Mouse (Mus musculus): ENCODE measurements around the gene Zdhhc20. TPM values are rescaled to one million over a fixed set of nuclear protein-coding genes. Genes with fewer than 3 reads are reported as not detected.
A peak's percentile ranks its signal among the peaks of the same experiment; 100 is the strongest.
"Not testable (repeated sequence)": the region's sequence is repeated elsewhere in the genome, so short reads cannot be mapped to it uniquely, and the experiment has no call there.

Gene Zdhhc20
- polyA plus RNA-seq, 1 experiment from 2014 or later: 35.3 TPM

DNA sequence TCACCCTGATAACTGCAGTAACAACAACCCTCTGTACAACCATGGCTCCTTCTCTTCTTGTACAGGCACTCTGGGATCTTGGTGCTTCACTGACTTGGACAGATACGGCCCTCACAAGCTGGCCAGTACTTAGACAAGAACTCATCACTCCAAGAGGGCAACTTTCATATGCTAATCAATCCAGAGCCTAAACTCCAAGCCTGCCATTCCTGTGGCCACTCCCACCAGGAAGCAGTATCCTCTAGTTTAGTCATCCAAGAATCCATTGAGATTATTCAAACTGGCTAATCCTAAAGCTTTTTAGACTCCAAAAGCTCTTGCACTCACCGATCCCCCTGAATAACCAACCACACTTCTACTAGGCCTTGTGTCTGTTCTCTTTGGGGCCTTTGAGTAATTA, 37.1 kb downstream of the Zdhhc20 start:
- Histone ChIP-seq H3K4me1 (replicated peaks) (no peaks in the 10 kb centered on the region), H3K27me3 (no peaks in the 10 kb centered on the region), H3K36me3 (peaks cover 27% of the 10 kb centered on the region), H3K4me3 (no peak overlapping the region), H3K9me3 (no peaks in the 10 kb centered on the region), H3K27ac (replicated peaks) (no peak overlapping the region), H3K9ac (no peak overlapping the region), H3K4me2 (no peak overlapping the region)
- WGBS: 78% methylated on average over 2 of the region's 2 CpGs
- ATAC-seq (ENCODE audit: low FRiP score, low read depth): no peak

DNA sequence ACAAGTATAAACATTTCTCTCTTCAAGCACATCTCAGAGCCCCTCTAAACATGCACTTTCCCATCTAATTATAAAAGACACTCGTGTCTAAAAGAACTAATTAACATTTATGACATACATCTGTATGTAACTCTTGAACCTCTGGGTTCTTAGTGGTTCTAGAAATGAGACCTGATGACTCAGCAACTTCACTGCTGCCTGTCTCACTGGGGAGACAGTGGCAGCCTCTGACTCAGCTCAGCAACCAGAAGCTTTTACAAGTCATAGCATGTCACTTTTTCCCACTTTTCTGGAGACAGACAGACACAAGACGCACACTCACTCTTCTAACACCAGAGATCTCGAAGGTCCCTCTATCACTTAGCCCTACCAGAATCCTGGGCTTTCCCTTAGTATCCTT, 39.7 kb downstream of the Zdhhc20 start:
- Histone ChIP-seq H3K27me3 (no peaks in the 10 kb centered on the region), H3K27ac (replicated peaks) (no peak overlapping the region), H3K9ac (no peak overlapping the region), H3K4me3 (no peak overlapping the region), H3K4me2 (no peak overlapping the region), H3K9me3 (no peaks in the 10 kb centered on the region), H3K4me1 (replicated peaks) (no peaks in the 10 kb centered on the region), H3K36me3 (peaks cover 30% of the 10 kb centered on the region)
- ATAC-seq (ENCODE audit: low FRiP score, low read depth): no peak
- 85% methylated on average over 3 of the region's 3 CpGs for whole genome bisulfite sequencing

DNA sequence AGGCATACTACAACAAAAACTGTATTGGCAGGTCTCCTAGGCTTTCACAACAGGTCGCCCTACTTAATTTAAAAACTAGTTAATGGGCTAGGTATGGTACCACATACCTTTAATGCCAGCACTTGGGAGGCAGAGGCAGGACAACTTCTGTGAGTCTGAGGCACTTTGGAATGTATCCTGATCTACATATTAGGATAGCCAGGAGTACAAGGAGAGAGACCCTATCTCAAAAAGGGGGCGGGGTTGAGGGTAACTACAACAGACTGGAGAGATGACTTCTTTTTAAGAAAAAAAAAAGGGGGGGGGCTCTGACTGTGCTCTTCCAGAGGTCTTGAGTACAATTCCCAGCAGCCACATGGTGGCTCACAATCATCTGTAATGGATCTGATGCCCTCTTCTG, 41.4 kb downstream of the Zdhhc20 start:
- no peak overlapping the region for H3K27ac ChIP-seq (replicated peaks)
- H3K4me2 ChIP-seq: no peak overlapping the region
- ATAC-seq (ENCODE audit: low FRiP score, low read depth): no peak
- no peaks in the 10 kb centered on the region for H3K4me1 ChIP-seq (replicated peaks)
- WGBS: 95% methylated on average over 2 of the region's 2 CpGs
- peaks cover 31% of the 10 kb centered on the region for H3K36me3 ChIP-seq
- no peak overlapping the region for H3K4me3 ChIP-seq
- no peak overlapping the region for H3K9ac ChIP-seq
- no peaks in the 10 kb centered on the region for H3K9me3 ChIP-seq
- H3K27me3 ChIP-seq: no peaks in the 10 kb centered on the region

DNA sequence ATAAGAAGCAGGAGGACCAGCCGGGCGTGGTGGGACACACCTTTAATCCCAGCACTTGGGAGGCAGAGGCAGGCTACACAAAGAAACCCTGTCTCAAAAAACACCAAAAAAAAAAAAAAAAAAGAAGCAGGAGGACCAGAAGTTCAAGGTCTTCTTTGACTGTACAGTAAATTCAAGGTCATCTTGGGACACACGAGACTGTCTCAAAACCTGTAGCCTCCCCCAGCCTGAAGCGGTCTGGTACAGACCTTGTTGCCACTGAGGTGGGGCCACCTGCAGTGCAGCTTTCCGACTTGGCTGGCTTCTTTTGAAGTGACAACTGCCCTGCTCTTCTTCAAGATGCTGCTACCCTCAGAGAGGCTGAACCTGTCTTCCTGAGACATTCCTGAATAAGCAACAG, 42.0 kb downstream of the Zdhhc20 start:
- ATAC-seq (ENCODE audit: low FRiP score, low read depth); H3K27me3 ChIP-seq; H3K27ac ChIP-seq (replicated peaks); H3K9ac ChIP-seq; H3K4me2 ChIP-seq; H3K4me3 ChIP-seq; H3K4me1 ChIP-seq (replicated peaks); H3K9me3 ChIP-seq: not testable (repeated sequence)
- peaks cover 31% of the 10 kb centered on the region for H3K36me3 ChIP-seq
- WGBS: 85% methylated on average over 5 of the region's 5 CpGs

DNA sequence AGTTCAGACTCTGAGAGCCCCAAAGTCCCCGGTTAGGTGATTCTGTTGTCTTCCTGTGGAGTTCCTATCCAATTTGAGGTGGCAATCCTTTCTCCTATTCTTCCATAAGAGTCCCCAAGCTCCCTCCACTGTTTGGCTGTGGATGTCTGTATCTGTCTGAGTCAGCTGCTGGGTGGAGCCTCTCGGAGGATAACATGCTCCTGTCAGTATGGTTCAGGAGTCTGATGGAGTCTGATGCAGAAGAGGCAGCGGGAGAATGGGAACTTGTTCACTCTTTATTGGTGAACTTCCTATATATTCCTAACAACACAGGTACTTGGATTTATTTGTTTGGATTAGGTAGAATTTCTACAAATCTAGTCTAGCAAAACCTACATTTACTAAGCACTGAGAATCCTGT, 45.5 kb downstream of the Zdhhc20 start:
- no peak overlapping the region for H3K27ac ChIP-seq (replicated peaks)
- no peak overlapping the region for H3K9ac ChIP-seq
- H3K4me1 ChIP-seq (replicated peaks): no peaks in the 10 kb centered on the region
- H3K36me3 ChIP-seq: peaks cover 34% of the 10 kb centered on the region
- WGBS: 92% methylated on average over 3 of the region's 3 CpGs
- no peaks in the 10 kb centered on the region for H3K9me3 ChIP-seq
- no peak overlapping the region for H3K4me2 ChIP-seq
- H3K4me3 ChIP-seq: no peak overlapping the region
- no peak for ATAC-seq (ENCODE audit: low FRiP score, low read depth)
- H3K27me3 ChIP-seq: no peaks in the 10 kb centered on the region

DNA sequence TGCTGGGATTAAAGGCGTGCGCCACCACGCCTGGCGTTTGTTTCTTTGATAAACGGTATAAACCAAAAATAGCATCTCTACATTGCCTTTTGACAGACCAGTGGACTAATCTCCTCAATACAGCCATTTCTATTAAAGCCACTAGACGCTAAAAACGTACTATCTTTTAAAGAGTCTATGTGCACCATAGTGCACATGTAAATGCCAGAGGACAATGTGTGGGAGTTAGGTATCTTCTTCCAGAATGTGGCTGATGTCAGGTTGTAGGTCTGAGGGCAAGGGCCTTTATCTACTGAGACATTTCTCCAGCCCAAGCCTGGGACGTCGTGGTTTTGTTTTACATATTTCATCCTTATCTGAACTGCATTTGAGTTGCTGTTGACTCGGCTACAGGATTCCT, 54.9 kb downstream of the Zdhhc20 start:
- WGBS: 95% methylated on average over 10 of the region's 10 CpGs
- H3K27me3 ChIP-seq: no peaks in the 10 kb centered on the region
- no peak overlapping the region for H3K4me3 ChIP-seq
- H3K4me1 ChIP-seq (replicated peaks): no peaks in the 10 kb centered on the region
- no peak overlapping the region for H3K9ac ChIP-seq
- no peak overlapping the region for H3K27ac ChIP-seq (replicated peaks)
- peaks cover 48% of the 10 kb centered on the region for H3K36me3 ChIP-seq
- no peak overlapping the region for H3K4me2 ChIP-seq
- ATAC-seq (ENCODE audit: low FRiP score, low read depth): no peak
- no peaks in the 10 kb centered on the region for H3K9me3 ChIP-seq

DNA sequence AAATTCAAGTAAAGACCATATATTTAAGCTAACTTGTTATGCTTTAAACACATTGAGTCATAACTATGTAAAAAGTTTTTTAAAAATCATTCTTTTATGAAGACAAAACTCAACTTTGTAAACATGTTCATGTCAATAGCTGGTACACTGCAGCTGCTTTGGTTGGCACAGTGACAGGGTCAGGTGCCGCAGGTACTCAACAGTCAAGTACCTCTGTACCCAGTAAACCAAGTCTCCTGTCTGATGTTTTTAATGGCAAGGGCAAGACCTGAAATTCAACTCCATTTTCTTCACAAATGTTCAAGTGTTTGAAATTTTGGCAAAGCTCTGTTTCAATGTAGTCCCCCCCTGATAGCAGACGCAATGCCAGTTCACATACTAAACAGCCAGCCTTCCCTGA, 56.5 kb downstream of the Zdhhc20 start:
- Histone ChIP-seq H3K27ac (replicated peaks) (no peak overlapping the region), H3K4me3 (no peak overlapping the region), H3K4me1 (replicated peaks) (no peaks in the 10 kb centered on the region), H3K27me3 (no peaks in the 10 kb centered on the region), H3K9me3 (no peaks in the 10 kb centered on the region), H3K4me2 (no peak overlapping the region), H3K9ac (no peak overlapping the region), H3K36me3 (peaks cover 38% of the 10 kb centered on the region)
- no peak for ATAC-seq (ENCODE audit: low FRiP score, low read depth)
- 96% methylated on average over 2 of the region's 2 CpGs for WGBS

DNA sequence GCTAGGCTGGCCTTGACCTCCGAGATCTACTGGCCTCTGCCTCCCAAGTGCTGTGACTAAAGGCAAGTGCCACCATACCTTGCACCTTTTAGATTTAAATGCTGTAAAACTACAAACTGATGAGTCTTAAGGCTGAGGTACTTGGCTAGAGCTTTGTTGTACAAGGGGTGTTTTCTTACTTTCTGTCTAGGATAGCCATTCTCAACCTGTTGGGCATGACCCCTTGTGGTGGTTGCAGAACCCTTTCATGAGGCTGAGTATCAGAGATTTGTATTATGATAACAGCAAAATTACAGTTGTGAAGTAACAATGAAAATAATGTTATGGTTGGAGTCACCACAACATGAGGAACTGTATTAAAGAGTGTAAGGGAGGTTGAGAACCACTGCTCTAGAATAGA, 62.8 kb downstream of the Zdhhc20 start:
- peak overlapping the region; percentile 84; the same call in 1 of the 2 replicates for H3K9ac ChIP-seq
- H3K27me3 ChIP-seq: no peaks in the 10 kb centered on the region
- H3K4me2 ChIP-seq: peak overlapping the region; percentile 65
- H3K4me1 ChIP-seq (replicated peaks): peaks cover 18% of the 10 kb centered on the region
- no peaks in the 10 kb centered on the region for H3K9me3 ChIP-seq
- peak overlapping the region; percentile 72 for H3K4me3 ChIP-seq
- H3K36me3 ChIP-seq: peaks cover 4% of the 10 kb centered on the region; the same call in 1 of the 2 replicates
- 92% methylated on average over 1 of the region's 1 CpGs for WGBS
- H3K27ac ChIP-seq (replicated peaks): no peak overlapping the region
- ATAC-seq (ENCODE audit: low FRiP score, low read depth): no peak

DNA sequence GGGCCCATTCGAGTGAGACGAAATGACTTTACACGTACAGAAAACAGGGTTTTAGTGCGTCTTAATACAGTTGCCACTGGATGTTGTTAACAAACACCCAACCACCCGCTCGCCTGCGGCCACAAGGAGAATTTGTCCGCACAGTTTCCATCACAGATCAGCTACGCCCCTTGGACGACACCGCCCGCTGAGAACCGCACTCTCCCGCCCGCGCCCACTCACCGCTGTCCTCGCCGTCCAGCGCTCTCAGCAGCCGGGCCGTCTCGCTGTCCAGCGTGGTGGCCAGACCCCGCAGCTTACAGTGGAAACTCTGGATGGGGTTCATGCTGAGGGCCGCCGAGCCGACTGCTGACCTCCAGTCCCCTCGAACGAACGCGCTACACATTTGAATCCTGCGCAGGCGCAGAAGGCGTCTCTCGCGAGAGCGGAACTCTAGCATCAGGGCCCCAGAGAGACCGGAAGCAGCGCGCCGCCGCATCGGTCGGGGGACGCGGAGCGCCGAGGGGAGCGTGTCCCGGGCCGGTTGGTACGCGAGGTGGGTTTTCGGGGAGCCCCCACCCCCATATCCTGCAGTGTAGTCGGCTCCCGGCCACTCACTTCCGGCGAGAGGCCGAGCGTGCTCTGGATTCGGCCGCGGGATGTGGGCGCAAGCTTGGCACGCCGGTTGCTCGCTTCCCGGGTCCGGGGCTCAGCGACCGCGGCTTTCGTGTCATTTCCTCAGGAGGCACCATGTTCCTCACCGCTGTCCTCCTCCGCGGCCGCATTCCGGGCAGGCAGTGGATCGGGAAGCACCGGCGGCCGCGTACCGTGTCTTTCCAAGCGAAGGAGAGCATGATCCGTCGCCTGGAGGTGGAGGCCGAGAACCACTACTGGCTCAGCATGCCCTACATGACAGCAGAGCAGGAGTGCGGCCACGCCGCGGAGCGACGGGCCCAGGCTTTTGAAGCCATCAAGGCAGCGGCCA, 64.0 kb downstream of the Zdhhc20 start, which contains the start of the genes Ska3 and Mrpl57:
TSS of gene Ska3 (minus strand) at position 398 of the 964 bp plus-strand sequence.
TSS of gene Mrpl57 (plus strand) at position 447 of the 964 bp plus-strand sequence.
- no peaks in the 10 kb centered on the region for H3K27me3 ChIP-seq
- H3K4me3 ChIP-seq: peak within 1 kb of the TSS; percentile 72
- under 1% methylated on average over 96 of the region's 96 CpGs for WGBS
- peak; percentile 97 for ATAC-seq (ENCODE audit: low FRiP score, low read depth)
- H3K4me1 ChIP-seq (replicated peaks): peaks cover 18% of the 10 kb centered on the region
- peak within 1 kb of the TSS; percentile 65 for H3K4me2 ChIP-seq
- peak within 1 kb of the TSS; percentile 84 for H3K9ac ChIP-seq
- peak within 1 kb of the TSS; percentile 91 for H3K27ac ChIP-seq (replicated peaks)
- H3K9me3 ChIP-seq: no peaks in the 10 kb centered on the region
- peaks cover 4% of the 10 kb centered on the region; the same call in 1 of the 2 replicates for H3K36me3 ChIP-seq

DNA sequence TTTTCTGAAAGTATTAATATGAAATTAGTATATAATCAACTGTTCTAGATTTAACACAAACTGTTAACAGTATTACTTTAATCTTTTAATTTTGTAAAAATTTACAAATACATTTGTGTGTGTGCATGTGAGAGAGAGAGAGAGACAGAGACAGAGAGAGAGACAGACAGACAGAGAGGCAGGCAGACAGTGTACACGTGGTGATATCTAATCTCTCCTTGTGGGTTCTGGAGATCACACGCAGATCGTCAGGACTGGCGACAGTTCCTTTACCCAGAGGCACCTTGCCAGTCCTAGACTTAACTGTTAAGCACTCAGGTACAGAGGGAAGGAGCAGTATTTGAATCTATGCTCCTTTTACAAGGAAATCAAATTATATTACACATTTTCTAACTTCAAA, 69.2 kb downstream of the Zdhhc20 start:
- 90% methylated on average over 4 of the region's 4 CpGs for WGBS
- ATAC-seq (ENCODE audit: low FRiP score, low read depth): no peak
- no peak overlapping the region for H3K4me2 ChIP-seq

DNA sequence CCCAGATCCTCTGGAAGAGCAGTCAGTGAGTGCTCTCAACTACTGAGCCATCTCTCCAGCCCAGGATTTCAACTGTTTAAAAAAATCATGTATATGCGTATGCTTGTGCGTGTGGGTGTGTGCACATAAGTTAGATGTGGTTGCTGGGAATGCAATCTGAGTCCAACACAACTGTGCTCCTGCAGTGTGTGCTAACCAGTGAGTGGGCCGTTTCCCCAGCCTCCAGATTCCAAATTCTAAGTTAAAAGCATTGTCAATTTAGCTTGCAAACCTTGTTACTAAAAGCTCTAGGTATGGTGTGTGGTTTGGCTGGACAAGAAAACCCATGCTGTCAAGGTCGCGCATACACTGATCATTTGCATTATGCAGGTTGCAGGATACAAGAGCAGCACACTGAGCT, 78.2 kb downstream of the Zdhhc20 start:
- no peak overlapping the region for H3K9ac ChIP-seq
- H3K9me3 ChIP-seq: no peaks in the 10 kb centered on the region
- no peaks in the 10 kb centered on the region for H3K27me3 ChIP-seq
- no peak overlapping the region for H3K4me2 ChIP-seq
- H3K36me3 ChIP-seq: peaks cover 13% of the 10 kb centered on the region
- WGBS: 95% methylated on average over 5 of the region's 5 CpGs
- ATAC-seq (ENCODE audit: low FRiP score, low read depth): no peak
- no peak overlapping the region for H3K27ac ChIP-seq (replicated peaks)
- no peak overlapping the region for H3K4me3 ChIP-seq
- no peaks in the 10 kb centered on the region for H3K4me1 ChIP-seq (replicated peaks)

More for the DNA sequence above, 69.2 kb downstream of the Zdhhc20 start:
- no peaks in the 10 kb centered on the region for H3K36me3 ChIP-seq
- H3K9ac ChIP-seq: no peak overlapping the region
- H3K27me3 ChIP-seq: no peaks in the 10 kb centered on the region
- H3K9me3 ChIP-seq: no peaks in the 10 kb centered on the region
- H3K4me1 ChIP-seq (replicated peaks): peaks cover 5% of the 10 kb centered on the region
- H3K4me3 ChIP-seq: no peak overlapping the region
- H3K27ac ChIP-seq (replicated peaks): no peak overlapping the region

DNA sequence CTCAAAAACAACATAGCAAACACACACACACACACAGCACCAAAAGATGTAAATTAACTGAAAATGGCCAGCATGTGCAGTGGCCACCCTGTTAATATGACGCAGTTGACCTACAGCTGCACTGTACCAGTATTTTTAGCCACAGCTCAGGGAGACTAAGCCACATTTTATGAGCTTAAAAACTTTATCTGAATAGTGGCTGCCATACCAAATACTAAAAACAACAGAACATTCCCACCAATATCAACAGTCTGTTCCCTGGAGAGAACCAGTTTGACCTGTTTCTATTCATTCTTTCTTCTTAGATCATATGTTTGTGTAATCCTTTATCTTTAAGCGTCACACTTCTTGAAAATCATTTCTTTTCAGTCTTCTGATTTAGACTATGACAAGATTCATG, 79.2 kb downstream of the Zdhhc20 start:
- no peak overlapping the region for H3K9ac ChIP-seq
- H3K9me3 ChIP-seq: no peaks in the 10 kb centered on the region
- ATAC-seq (ENCODE audit: low FRiP score, low read depth): no peak
- H3K4me3 ChIP-seq: no peak overlapping the region
- H3K4me1 ChIP-seq (replicated peaks): no peaks in the 10 kb centered on the region
- H3K36me3 ChIP-seq: peaks cover 19% of the 10 kb centered on the region
- no peak overlapping the region for H3K4me2 ChIP-seq
- WGBS: 98% methylated on average over 2 of the region's 2 CpGs
- no peaks in the 10 kb centered on the region for H3K27me3 ChIP-seq
- no peak overlapping the region for H3K27ac ChIP-seq (replicated peaks)

Data from hindbrain, embryonic 15.5 days (tissue).